Mouse (Mus musculus) mature B cell (primary cell): ENCODE results near the gene Rps5.
"Not testable (repeated sequence)": the region's sequence is repeated elsewhere in the genome, so short reads cannot be mapped to it uniquely, and the experiment has no call there.

Experiments used
- in situ Hi-C: fragments of 300-500 bp; cut with MboI; formaldehyde crosslinking; loops from 2 replicates; pipeline ENCODE4 v1.14.3; 2019

The Rps5 gene

DNA sequence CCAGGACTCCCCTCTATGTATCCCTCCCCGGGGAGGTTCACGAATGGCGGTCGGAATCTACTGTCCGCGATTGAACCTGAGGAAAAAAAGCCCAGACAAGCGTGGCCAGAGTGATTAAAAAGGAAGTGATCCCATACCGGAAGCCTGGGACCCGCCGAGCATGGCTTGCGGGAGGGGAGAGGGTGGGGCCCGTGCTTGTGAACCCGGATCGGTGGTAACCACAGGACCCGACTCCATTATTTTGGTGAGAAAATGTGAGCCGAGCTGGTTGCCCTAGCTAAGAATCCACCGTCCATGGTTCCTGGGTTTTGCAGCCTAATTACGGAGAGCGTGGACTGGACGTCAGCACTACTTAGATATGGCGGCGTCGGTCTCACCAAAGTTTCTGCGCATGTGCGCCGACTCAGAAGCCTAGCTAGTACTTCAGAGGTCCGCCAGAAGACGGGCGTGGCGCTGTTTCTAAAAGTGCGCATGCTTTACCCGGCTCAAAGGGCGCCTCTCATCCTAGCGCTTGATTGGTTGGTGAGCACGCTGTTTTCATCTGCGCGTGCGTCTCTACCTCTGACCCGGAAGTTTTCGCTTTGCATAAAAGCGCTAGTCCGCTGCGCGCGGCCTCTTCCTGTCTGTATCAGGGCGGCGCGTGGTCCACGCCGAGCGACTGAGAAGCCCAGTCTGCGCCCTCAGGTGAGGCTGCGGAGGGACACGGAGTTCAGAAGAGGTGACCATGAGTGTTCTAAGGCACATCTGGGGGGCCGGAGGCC lies at the start of gene Rps5:
TSS of gene Rps5 (plus strand) at position 586 of the 761 bp plus-strand sequence.
- in situ Hi-C loops = no loop called here

GRCm38 (mm10) chr7:12874301-12874700 lies 47.8 kb upstream of the Rps5 start:
- in situ Hi-C loops = no loop called here

- in situ Hi-C loops = no loop called here
Measured at GRCm38 (mm10) chr7:12880036-12880435, 42.1 kb upstream of the Rps5 start.

DNA sequence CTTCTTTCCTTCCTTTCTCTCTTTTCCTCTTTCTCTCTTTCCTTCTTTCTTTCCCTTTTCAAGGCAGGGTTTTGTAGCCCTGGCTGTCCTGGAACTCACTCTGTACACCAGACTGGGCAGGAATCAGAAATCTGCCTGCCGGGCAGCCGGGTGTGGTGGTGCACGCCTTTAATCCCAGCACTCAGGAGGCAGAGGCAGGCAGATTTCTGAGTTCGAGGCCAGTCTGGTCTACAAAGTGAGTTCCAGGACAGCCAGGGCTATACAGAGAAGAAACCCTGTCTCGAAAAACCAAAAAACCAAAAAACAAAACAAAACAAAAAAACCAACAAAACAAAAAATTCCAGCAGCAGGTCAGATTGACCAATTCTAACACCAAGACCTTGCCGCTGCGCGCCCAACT lies 41.6 kb upstream of the Rps5 start:
- in situ Hi-C loops = not testable (repeated sequence)

- in situ Hi-C loops = no loop called here
Measured at GRCm38 (mm10) chr7:12880911-12881660, 41.0 kb upstream of the Rps5 start, which contains the start of gene Zfp128. Zfp128 (plus strand) TSS chr7:12881177.

GRCm38 (mm10) chr7:12886563-12887266 lies 35.4 kb upstream of the Rps5 start:
- in situ Hi-C loops = no loop called here

DNA sequence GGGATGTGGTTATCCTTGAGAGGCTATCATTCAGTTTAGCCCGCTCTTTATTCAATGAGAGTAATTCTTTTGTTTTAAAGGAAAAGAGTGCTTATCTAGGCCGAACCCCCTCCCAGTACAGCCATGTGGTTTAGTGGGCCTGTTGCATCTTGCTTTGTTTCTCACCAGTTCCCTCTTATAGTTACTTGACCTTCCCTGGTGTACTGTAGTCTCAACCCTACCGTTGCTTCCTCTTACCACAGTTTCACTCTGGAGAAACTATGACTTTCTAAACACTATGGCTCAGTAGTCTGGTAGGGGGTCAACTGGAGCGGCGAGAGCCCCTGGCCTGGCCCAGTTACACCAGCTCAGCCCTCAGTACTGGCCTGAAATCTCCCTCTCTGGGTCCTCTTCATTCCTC lies 34.5 kb upstream of the Rps5 start:
- in situ Hi-C loops = no loop called here

- in situ Hi-C loops = no loop called here
Measured at GRCm38 (mm10) chr7:12890928-12891327, 31.2 kb upstream of the Rps5 start.

DNA sequence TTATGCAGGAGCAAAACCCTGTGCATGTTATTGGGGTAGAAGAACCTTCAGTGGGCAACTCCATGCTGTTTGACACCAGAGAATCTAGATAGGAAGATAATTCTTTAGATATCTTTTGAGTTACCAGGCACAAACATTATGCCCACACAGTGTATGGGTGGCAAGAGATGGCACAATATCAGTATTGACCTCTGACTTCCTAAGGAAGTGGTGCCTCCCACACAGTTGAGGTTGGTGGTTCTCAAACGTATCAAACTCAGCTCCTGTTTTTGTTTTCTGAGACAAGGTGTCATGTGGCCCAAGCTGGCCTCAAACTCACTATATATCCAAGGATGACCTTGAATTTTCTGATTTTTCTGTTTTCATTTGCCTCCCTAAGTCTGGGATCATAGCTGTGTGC lies 30.8 kb upstream of the Rps5 start:
- in situ Hi-C loops = no loop called here

GRCm38 (mm10) chr7:12897655-12898410 lies 24.3 kb upstream of the Rps5 start, which contains the start of gene Zscan22:
Zscan22 (plus strand) TSS chr7:12897815.
- in situ Hi-C loops = no loop called here

GRCm38 (mm10) chr7:12901517-12901916 lies 20.6 kb upstream of the Rps5 start:
- in situ Hi-C loops = no loop called here

GRCm38 (mm10) chr7:12903623-12904022 lies 18.5 kb upstream of the Rps5 start:
- in situ Hi-C loops = no loop called here

DNA sequence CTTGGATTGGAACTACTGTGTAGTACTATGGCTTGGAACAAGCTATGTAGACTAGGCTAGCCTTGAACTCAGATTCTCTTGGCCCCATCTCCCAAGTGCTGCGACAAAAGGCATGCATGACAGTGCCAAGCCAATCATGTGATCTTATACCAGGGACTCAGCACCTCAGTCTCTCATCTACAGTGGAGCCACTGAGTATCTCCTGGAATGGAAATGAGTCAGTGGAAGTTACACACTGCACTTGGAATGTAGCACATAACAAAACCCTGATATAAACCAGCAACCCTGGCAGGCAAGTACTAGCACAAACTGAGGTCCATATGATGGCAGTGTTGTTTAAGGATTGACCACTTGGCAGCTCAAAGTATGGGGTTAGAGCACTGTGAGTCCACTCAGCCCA lies 16.9 kb upstream of the Rps5 start:
- in situ Hi-C loops = no loop called here

- in situ Hi-C loops = no loop called here
Measured at GRCm38 (mm10) chr7:12909498-12909962, 12.6 kb upstream of the Rps5 start.

DNA sequence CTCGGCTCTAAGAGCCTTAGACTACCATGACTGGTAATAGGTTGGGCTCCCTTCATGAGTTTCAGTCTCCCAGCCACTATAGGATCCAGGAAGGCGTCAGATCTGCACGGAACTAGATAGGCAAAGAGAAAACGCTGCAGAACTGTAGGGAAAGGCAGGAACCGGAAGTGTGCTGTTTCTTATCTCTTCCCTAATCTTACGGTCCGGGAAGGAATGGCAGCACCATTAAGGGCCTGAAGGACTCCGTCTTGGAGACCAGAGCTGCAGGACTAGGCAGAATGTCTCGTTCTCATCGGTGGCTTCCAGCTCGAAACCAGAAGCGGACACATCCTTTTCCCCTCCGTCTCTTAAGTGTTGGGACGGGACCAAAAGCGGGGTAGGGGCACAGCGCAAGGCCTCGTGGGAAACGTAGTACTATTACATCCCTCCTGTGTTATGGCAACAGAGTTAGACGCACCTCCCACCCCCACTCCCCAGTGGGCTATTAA lies 11.9 kb upstream of the Rps5 start:
- in situ Hi-C loops = no loop called here

GRCm38 (mm10) chr7:12913556-12913955 lies 8.5 kb upstream of the Rps5 start:
- in situ Hi-C loops = no loop called here

DNA sequence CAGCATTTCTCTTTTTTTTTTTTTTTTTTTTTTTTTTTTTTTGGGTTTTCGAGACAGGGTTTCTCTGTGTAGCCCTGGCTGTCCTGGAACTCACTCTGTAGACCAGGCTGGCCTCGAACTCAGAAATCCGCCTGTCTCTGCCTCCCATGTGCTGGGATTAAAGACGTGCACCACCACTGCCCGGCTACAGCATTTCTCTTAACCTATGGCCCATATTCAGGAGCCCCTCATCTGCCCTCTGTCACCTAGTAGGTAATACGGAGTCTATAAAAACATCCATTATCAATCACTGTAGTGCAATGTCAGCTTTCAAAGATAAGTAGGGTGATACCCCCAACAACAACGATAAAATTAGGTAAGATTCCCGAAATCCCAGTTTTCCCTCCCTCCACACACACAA lies 1.6 kb upstream of the Rps5 start:
- in situ Hi-C loops = not testable (repeated sequence)

GRCm38 (mm10) chr7:12921318-12921704 lies 779 bp upstream of the Rps5 start:
- in situ Hi-C loops = no loop called here

GRCm38 (mm10) chr7:12922729-12923128 lies 639 bp downstream of the Rps5 start:
- in situ Hi-C loops = no loop called here

- in situ Hi-C loops = no loop called here
Measured at GRCm38 (mm10) chr7:12926316-12926715, 4.2 kb downstream of the Rps5 start.

GRCm38 (mm10) chr7:12927191-12927680 lies 5.1 kb downstream of the Rps5 start, which contains the start of gene Rnf225:
Rnf225 (plus strand) TSS chr7:12927416.
- in situ Hi-C loops = no loop called here
